Mouse (Mus musculus) urinary bladder, postnatal 14 days (tissue): ENCODE data around the gene Gm45623.

ENCODE experiments used
- DNase-seq: peaks from one replicate; pipeline ENCODE4 v3.0.0; 2021; ENCODE audit warnings: low spot score

Gm45623 gene

GRCm38 (mm10) chr13:56752474-56753191 lies 994 bp downstream of the Gm45623 start:
- DNase-seq, result no peak

GRCm38 (mm10) chr13:56751774-56752173 lies 1.9 kb downstream of the Gm45623 start:
- DNase-seq, result no peak

- no peak for DNase-seq
Observed at GRCm38 (mm10) chr13:56749377-56749776, 4.2 kb downstream of the Gm45623 start.

DNA sequence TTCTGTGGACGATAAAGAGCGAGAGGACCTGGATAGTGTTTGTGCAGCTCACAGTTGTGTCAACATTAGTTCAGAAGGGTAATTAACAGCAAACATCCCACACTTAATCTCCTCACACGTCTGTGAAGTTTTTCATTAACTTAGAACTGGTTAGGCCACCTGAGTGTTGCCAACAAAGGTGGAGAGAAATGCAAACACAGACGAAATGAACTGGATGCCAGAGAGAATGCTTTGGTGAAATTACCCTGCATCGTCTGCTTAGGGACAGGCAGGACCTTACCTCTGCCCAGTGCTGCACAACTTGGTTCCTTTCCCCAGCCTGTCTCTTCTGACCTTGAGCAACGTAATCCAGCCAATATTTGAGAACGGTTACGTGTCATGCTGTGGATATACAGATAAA lies 6.1 kb downstream of the Gm45623 start:
- no peak for DNase-seq

DNA sequence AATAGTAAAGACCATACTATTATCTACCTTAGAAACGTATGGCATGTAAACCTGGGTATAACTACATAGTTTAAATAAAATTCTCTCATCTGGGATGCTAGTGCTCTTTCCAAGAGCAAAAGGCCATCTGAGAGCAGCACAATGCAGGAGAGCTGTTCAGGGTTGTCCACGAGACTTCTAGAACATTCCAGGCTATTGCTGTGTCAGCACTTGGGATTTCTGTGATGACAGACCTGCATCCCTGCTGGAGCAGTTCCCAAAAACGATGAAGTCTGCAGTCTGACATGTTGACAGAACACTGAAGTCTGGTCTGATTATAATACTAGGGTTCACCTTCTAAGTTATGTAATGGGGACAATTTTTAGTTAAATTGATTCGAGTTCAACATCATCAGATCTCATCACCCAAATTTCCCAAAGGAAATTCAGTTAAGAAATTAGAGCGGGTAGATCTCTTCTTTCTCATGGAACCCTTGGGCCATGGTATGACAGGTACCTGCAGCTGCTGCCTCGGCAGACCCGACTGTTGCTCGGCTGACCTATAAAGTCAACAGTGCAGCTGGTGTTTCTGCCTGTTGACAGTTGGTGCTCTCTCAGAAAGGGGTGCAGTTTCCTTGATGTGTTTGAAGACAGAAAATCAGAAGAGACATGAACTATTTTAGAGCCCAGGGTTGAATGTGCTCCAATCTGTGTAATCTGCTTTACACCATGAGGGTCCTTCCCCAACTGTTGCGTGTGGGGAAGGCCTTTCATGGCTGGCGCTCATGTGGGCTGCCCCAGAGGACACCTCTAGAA lies 6.7 kb downstream of the Gm45623 start:
- DNase-seq, result no peak

GRCm38 (mm10) chr13:56742325-56742901 lies 11.2 kb downstream of the Gm45623 start:
- DNase-seq, result no peak

DNA sequence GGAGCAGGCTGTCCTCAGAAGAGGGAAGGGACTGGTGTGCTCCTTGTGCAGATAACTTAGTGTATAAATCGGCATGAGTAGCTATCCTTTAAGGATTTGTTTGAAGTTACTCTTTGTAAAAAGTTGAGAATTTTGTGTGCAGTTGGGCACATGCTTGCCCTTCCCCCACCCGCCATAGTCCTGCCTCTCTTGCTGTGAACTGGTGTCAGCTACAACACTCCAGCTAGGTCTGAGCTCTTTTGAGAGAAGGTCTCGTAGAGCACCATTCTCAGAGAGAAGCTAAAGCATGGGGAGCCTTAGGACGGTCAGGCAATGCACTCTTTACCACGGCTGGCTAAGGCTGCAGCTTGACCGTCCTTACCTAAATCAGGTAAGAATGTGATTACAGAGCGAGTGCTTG lies 11.9 kb downstream of the Gm45623 start:
- DNase-seq, result no peak

DNA sequence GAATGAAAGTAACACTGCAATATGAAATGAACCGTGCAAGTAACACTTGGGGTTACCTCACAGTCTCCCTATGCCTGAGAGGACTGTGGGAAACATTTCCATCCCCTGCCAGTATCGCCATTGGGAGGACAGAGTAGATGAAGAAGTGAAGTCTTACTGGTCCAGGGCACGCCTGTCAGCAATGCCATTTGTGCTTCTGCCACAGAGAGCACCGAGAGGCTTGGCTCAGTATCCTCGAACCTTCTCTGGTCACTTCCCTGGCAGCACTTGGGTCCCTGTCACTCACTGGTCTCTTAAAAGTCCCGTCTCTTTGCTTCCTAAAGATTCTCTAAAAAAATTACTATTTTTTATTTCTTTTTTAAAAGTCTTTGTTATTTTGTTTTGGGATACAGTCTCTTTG lies 13.1 kb downstream of the Gm45623 start:
- DNase-seq, result no peak

GRCm38 (mm10) chr13:56739556-56739955 lies 14.1 kb downstream of the Gm45623 start:
- DNase-seq, result no peak

GRCm38 (mm10) chr13:56735212-56735875 lies 18.3 kb downstream of the Gm45623 start:
- DNase-seq, result peak; percentile 28

- DNase-seq, result no peak
Observed at GRCm38 (mm10) chr13:56734617-56735016, 19.0 kb downstream of the Gm45623 start.

DNA sequence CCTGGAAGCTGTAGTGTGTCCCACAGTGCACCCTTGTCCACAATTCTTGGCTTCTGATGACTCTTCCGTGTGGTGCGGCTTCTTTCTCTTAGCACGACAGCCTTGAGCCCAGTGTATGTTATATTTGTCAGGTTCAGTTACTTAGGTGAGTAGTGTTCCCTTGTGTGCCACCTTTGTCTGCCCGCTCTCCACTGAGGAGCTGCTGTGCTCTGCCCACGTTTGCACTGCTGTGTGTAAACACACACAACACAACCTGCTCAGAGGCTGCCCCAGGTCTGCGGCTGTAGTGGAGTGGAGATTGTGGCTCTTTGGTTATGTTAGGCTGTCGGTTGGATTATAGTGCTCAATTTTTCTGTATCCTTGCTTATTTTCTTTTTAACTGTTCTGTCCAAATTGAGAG lies 24.6 kb downstream of the Gm45623 start:
- DNase-seq, result no peak

- DNase-seq, result no peak
Observed at GRCm38 (mm10) chr13:56726551-56726950, 27.1 kb downstream of the Gm45623 start.

- no peak for DNase-seq
Observed at GRCm38 (mm10) chr13:56712221-56712620, 41.4 kb downstream of the Gm45623 start.

GRCm38 (mm10) chr13:56710620-56711019 lies 43.0 kb downstream of the Gm45623 start:
- no peak for DNase-seq

- DNase-seq, result peak; percentile 32
Observed at GRCm38 (mm10) chr13:56707606-56708005, 46.0 kb downstream of the Gm45623 start.

- no peak for DNase-seq
Observed at GRCm38 (mm10) chr13:56707111-56707510, 46.5 kb downstream of the Gm45623 start.

DNA sequence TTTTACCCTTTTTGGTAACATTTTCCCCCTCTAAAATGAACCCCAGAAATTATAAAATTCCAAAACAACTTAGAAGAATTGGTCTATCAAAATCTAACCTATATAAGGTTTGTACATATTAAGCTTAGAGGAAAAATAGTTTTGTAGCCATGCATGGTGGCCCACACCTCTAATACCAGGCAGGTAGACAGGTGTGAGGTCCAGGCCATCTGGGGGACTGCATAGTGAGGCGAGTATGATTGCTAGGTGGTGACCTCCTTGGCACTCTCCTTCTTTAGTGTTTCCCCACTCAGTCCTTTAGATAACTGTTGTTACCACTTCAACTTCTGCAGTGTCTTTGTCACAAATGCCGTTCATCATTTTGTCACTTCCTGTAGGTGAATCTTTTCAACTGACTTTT lies 49.0 kb downstream of the Gm45623 start:
- DNase-seq, result no peak

DNA sequence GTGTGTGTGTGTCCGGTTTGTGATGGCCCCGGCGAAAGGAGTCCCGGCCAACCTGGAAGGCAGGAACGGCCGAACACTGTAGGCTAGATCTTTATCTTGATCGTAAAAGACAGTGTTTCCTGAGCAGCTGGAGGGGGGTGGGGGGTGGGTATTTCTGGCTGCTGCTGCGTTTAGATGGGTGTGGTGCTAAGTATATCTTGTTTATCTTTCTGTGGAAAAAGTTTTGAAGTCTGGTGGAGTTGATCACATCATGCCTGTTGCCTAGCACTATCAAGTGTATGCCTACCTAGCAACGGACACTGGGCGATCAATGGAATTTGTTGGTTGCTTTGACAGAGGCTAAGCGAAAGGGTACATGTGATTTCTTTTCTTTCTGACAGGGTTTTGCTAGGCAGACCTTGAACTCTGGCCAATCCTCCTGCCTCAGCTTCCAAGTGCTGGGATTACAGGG lies 49.7 kb downstream of the Gm45623 start:
- DNase-seq, result no peak

DNA sequence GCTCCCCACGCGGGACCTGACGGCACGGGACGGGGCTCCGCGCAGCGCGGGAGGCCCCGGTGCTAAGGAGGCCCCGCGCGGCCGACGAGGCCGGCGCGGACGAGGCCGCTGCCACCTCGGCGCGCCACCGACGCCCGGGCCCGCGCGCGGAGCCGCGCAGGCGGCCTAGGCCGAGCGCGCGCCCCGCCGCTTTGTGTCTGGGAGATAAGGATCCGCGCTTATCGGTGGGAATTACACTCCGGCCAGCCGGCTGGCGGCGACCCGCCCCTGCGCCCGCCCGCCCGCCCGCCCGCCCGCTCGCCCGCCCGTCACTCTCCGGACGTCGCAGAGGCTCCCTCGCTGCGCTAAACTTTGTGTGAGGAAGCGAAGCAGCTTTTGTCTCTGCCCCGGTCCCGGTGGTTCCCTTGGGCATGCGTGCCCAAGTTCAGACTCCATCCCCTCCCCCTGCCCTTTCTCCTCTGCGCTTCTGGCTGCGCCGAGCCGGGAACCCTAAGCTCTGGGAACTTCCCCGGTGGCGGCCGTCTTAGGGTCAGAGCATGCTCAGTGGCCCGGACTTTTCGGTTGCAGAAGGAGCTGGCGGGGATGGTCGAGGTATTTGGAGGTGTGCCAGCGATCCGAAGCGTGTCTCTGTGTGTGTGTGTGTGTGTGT lies 50.3 kb downstream of the Gm45623 start:
- peak; percentile 73 for DNase-seq

DNA sequence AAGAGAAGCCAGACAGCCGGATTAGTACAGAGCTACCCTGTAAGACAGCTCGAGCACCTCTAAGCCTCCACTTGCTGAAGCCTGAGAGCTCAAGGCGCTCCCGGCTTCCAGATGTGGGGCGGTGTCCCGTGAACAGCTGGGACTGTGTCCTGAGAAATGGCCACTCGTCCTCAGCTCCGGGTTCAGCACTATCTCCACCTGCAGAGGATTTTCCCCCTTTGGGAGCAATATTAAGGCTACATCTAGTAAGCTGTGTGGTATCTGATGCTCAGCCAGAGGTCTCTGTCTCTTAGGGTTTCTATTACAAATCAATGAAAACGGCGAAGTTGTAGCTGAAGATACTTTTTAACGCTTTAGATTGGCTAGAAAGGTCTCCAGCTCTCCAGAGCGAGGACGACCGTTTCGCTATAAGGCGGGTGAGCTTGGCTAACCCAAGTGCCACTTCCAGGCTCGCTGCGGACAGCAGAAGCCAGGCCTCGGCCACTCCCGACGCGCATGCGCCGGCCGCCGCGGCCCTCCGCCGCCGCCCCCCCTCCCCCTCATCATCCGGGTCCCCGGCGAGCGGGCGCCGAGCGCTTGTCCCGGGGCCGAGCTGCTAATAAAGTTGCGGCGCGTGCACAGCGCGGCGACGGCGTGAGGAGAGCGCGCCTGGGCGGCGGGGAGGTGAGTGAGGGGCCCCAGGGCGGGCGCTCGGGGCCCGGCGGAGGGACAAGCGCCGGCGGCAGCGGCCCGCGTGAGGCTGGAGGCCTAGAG lies 51.0 kb downstream of the Gm45623 start, which contains the start of gene Smad5:
Smad5 (plus strand) TSS at position 542 of the 753 bp plus-strand sequence.
- DNase-seq, result peak; percentile 85
